Mouse (Mus musculus): Measurements from ENCODE around the gene Rerg. TPM values are rescaled to one million over a fixed set of nuclear protein-coding genes. Genes with fewer than 3 reads are reported as not detected.

Gene Rerg
- polyA plus RNA-seq, 1 experiment from 2014 or later: 5.7 TPM

DNA sequence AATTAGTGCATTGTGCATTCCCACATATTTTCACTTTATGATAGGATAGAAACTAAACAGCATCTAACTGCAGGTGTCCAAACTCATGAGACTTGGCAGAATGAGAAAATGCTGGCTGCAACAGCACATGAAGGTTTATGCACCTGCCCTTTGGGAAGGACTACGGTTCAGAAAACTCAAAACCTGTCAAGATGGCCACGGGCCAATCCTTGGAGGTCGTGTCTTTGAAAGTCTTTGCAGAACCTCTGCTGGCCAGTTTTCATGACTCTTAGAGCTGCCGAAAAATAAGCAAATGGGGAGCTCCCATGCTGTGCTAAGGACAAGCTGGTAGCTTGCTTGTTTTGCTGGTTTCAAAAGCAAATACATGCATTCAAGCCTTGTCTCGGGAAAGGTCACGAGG lies 156.0 kb downstream of the Rerg start:
- H3K9ac ChIP-seq: no peak overlapping the region
- H3K36me3 ChIP-seq (replicated peaks): no peaks in the 10 kb centered on the region
- H3K4me3 ChIP-seq: no peak overlapping the region
- ATAC-seq (replicated peaks): no peak
- no peaks in the 10 kb centered on the region for H3K4me1 ChIP-seq
- H3K4me2 ChIP-seq: no peak overlapping the region
- 73% methylated on average over 6 of the region's 6 CpGs for WGBS
- H3K27me3 ChIP-seq (replicated peaks): no peaks in the 10 kb centered on the region
- no peaks in the 10 kb centered on the region for H3K9me3 ChIP-seq
- no peak overlapping the region for H3K27ac ChIP-seq

DNA sequence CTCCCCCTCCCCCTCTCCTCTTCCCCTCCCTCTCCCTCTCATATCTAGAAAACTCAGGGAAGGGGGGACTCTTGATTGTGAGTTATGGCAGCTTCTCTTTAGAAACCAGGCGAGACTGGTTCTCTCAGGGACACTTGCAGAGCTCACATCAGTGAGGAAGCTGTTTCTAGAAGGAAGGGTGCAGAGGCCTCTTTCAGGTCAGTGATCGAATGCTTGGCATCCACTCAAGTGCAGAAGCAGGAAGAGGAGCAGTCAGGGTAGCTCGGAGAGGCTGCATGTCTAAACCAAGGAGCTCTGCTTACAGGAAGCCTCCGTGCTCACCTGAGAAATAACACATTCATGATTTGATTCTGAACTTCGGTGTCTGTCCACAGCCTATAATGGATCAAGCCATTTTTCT lies 159.1 kb downstream of the Rerg start:
- no peak for ATAC-seq (replicated peaks)
- Histone ChIP-seq H3K4me3 (no peak overlapping the region), H3K4me1 (no peaks in the 10 kb centered on the region), H3K36me3 (replicated peaks) (no peaks in the 10 kb centered on the region), H3K4me2 (no peak overlapping the region), H3K9me3 (no peaks in the 10 kb centered on the region), H3K27me3 (replicated peaks) (no peaks in the 10 kb centered on the region), H3K27ac (no peak overlapping the region), H3K9ac (no peak overlapping the region)
- WGBS: 92% methylated on average over 5 of the region's 5 CpGs

Other genes starting within 250 kb of the Rerg start
- gene Erp27, start 248.3 kb downstream of the Rerg start, polyA plus RNA-seq (2015; fragmentation: Nextera tagmentation; extraction: Ambion mirVana): not detected in 2 replicates
- gene Pde6h, start 246.7 kb downstream of the Rerg start, polyA plus RNA-seq (2015; fragmentation: Nextera tagmentation; extraction: Ambion mirVana): not detected in 2 replicates
- gene Arhgdib, start 228.6 kb downstream of the Rerg start, polyA plus RNA-seq (2015; fragmentation: Nextera tagmentation; extraction: Ambion mirVana): 15.3 and 16.4 TPM in 2 replicates
- gene Ptpro, start 81.8 kb upstream of the Rerg start, polyA plus RNA-seq (2015; fragmentation: Nextera tagmentation; extraction: Ambion mirVana): 71.4 and 77.0 TPM in 2 replicates